Mouse (Mus musculus) CD4-positive naive resting alpha-beta T cell, adult 57 days (primary cell): Measurements from ENCODE around the gene Rtf1. TPM values are rescaled to one million over a fixed set of nuclear protein-coding genes. Genes with fewer than 3 reads are reported as not detected.

Source experiments
- total RNA-seq: library from RNA; stranded (reverse); gene quantifications from one replicate; pipeline ENCODE4 v1.2.4, GENCODE M21; 2023

Rtf1 gene
- total RNA-seq: 65.7 TPM

DNA sequence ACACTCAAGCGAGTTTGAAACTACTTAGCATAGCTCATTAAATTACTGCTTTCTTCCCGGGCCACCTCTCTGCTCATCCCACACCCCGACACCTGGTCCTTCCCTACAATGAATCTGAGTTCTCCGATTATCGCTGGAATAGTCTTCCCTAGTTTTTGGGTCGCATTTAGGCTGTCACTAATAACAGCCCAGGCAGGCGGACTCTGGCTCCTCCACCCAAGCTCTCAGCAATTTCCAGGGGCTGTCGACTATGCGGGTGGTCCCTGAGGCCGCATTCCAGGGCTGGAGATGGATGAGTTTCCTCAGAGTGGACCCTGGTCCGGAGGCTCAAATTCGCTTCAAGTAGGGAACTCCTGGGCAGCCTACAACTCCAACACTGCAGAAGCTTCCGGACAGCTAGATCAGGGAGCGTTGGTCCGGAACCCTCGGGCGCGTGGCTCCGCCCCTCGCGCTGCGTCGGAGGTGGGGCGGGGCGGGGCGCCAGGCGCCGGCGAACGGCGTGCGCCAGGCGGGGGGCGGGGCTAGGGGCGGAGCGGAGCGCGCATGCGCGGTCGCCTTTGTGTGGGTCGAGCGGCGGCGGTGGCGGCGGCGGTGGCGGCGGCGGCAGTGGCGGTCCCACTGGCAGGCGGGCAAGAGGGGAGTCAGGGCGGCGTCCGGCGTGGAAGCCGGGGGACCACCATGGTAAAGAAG lies at the start of gene Rtf1:
Rtf1 (plus strand) TSS at position 544 of the 690 bp plus-strand sequence.

DNA sequence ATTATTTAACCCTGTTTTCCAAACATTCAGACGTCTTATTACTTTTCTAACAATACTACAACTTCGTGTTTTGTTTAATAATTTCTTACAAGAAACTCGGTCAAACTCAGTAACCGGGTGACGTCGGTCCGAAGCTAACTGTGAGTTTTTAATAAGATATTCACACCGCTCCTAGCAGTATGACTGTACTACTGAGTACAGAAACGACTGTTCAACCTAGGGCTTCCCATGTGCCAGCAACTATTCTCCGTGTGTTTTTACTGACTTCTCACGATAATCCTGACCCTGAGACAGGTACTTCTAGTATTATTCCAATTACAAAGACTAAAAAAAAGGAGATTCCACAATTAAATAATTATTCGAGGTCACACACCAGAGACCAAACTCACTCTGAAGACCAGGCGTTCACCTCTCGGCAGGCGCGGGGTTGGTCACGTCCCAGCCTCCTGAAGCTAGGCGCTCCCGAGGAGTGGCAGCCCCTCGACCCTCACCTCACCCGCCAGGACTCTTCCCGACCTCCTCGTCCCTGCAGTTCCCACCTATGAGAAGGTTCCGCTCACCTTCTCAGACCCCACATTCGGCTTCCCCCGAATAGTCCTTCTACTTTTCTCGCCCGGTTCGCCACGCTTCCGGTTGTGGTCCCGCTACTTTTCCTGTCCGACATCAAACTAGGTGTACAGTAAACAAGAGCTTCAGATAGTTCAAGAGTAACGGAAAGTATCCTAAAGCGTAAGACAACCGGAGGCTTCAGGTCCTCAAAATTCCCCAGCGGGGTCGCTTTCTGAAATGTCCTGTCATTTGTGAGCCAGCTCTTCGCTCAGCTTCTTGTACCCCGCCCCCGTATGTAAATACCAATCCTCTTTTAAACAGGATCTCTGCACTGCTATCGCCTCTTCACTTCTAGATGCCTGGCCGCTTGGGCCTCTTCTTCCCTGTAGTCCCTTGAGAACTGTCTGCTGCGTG lies 12.4 kb upstream of the Rtf1 start, which contains the start of gene Ndufaf1:
Ndufaf1 (minus strand) TSS at position 608 of the 963 bp plus-strand sequence.

GRCm38 (mm10) chr2:119741581-119742411 lies 66.9 kb downstream of the Rtf1 start, which contains the start of gene Itpka:
Gene Itpka (plus strand): TSS chr2:119742337.

DNA sequence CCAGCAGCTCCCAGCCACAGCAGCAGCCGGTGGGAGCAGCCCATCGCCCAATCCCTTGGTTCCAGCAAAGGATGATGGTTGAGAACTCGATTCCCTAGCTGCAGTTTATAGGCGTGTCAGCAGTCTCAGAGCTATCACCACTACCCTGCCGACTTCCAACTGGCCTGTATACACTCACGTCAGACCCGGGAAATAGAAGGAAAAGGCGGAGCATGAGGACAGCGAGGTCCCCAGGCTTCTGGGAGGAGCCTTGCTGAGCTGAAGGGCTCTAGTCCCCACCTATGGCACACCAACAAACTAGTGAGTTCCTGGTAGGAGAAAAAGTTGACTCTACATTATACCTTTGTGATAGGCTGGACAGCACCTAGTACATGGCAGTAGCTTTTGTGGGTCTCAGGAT lies 85.4 kb downstream of the Rtf1 start, which contains the start of gene Ltk:
Ltk (minus strand) TSS at position 181 of the 400 bp plus-strand sequence.

Other genes with a start within 250 kb of the Rtf1 start
- gene Ino80, start 197.4 kb upstream of the Rtf1 start, total RNA-seq: 50.6 TPM
- 0.24 TPM for gene Exd1, start 127.4 kb upstream of the Rtf1 start, total RNA-seq
- 68.5 TPM for gene Chp1, start 127.4 kb upstream of the Rtf1 start, total RNA-seq
- 0.33 TPM for gene Nusap1, start 56.8 kb upstream of the Rtf1 start, total RNA-seq
- 0.53 TPM for gene Oip5, start 56.6 kb upstream of the Rtf1 start, total RNA-seq
- gene Ndufaf1, start 12.2 kb upstream of the Rtf1 start, total RNA-seq: 11.2 TPM
- gene Itpka, start 67.3 kb downstream of the Rtf1 start, total RNA-seq: not detected
- 1.2 TPM for gene Ltk, start 85.4 kb downstream of the Rtf1 start, total RNA-seq
- 32.4 TPM for gene Rpap1, start 112.5 kb downstream of the Rtf1 start, total RNA-seq
- gene Tyro3, start 122.7 kb downstream of the Rtf1 start, total RNA-seq: 6.6 TPM
- gene Mga, start 222.2 kb downstream of the Rtf1 start, total RNA-seq: 104 TPM